Mouse (Mus musculus) liver, adult 2 months (tissue): ENCODE results near the gene Rpap3. TPM values are rescaled to one million over a fixed set of nuclear protein-coding genes. Genes with fewer than 3 reads are reported as not detected.

Experiments
- DNase-seq: peaks from one replicate; pipeline ENCODE4 v3.0.0-alpha.2; 2011; ENCODE audit warnings: low read depth, low spot score; ENCODE audit errors: extremely low read depth
- H3K27ac ChIP-seq: fragments of 200-500 bp; replicated peaks from 2 replicates; pipeline ENCODE4 v1.5.1; 2012; ENCODE audit warnings: low read depth, mild to moderate bottlenecking, control low read depth, inconsistent platforms, low read length; ENCODE audit not compliant: insufficient read depth
- H3K27me3 ChIP-seq: fragments of 200-500 bp; 2 replicates; pipeline ENCODE4 v1.6.1; 2012; ENCODE audit warnings: mild to moderate bottlenecking, moderate library complexity, low read length, inconsistent platforms; ENCODE audit not compliant: control insufficient read depth, insufficient read depth
- H3K36me3 ChIP-seq: fragments of 200-500 bp; 2 replicates; pipeline ENCODE4 v1.6.1; 2012; ENCODE audit warnings: low read length, inconsistent platforms; ENCODE audit not compliant: control insufficient read depth, insufficient read depth
- H3K4me1 ChIP-seq: fragments of 200-500 bp; 2 replicates; pipeline ENCODE4 v1.6.1; 2011; ENCODE audit warnings: low read length; ENCODE audit not compliant: control insufficient read depth, insufficient read depth
- H3K4me3 ChIP-seq: fragments of 200-500 bp; 2 replicates; pipeline ENCODE4 v1.5.1; 2011; ENCODE audit warnings: low read depth, mild to moderate bottlenecking, control low read depth, low read length, moderate library complexity; ENCODE audit not compliant: insufficient read depth
- H3K79me2 ChIP-seq: fragments of 200-500 bp; 2 replicates; pipeline ENCODE4 v1.6.1; 2012; ENCODE audit warnings: inconsistent platforms, mild to moderate bottlenecking, low read length, moderate library complexity; ENCODE audit not compliant: control insufficient read depth, insufficient read depth
- H3K9ac ChIP-seq: fragments of 200-500 bp; 2 replicates; pipeline ENCODE4 v1.6.1; 2012; ENCODE audit warnings: low read depth, mild to moderate bottlenecking, control low read depth, inconsistent platforms, low read length
- CTCF ChIP-seq: fragments of 200-500 bp; IDR thresholded peaks from 2 replicates; pipeline ENCODE4 v1.5.1; 2011; ENCODE audit warnings: low read depth, low read length, control low read depth
- POLR2A ChIP-seq: fragments of 200-500 bp; IDR thresholded peaks from 2 replicates; pipeline ENCODE4 v1.6.1; 2011; ENCODE audit warnings: low read length, control low read depth; ENCODE audit not compliant: insufficient read depth; ENCODE audit errors: extremely low read depth
- WGBS: fragments of 180-500 bp; shearing (Covaris S2); methylation state at CpG from one replicate; pipeline ENCODE4 v1.1.7; 2018; 5-methylcytosine and 5-hydroxymethylcytosine counted together
- polyA plus RNA-seq: library from polyadenylated mRNA; depleted of rRNA; stranded (reverse); fragments of >200 nt; gene quantifications from 2 replicates; pipeline ENCODE4 v1.2.3, GENCODE M21; 2012
- total RNA-seq: library from RNA; depleted of rRNA; stranded (reverse); fragments of >200 nt; gene quantifications from 2 replicates; pipeline ENCODE4 v1.2.3, GENCODE M21; 2014

Rpap3 gene
- total and polyA plus RNA-seq, 2 experiments = 2.2 to 8.7 TPM

- no peak for DNase-seq
- TF ChIP-seq CTCF = no peak
- no peak for TF ChIP-seq POLR2A
- 86% methylated on average over 6 of the region's 6 CpGs for WGBS
- no peaks in the 10 kb centered on the region; the same call in 1 of the 2 replicates for H3K4me1 ChIP-seq
- no peaks in the 10 kb centered on the region for H3K36me3 ChIP-seq
- H3K79me2 ChIP-seq = no peaks in the 10 kb centered on the region
- no peaks in the 10 kb centered on the region for H3K27me3 ChIP-seq
- no peak overlapping the region for H3K27ac ChIP-seq
- no peak overlapping the region for H3K9ac ChIP-seq
- no peak overlapping the region for H3K4me3 ChIP-seq
Measured at GRCm38 (mm10) chr15:97710906-97711305, 5.3 kb upstream of the Rpap3 start.

DNA sequence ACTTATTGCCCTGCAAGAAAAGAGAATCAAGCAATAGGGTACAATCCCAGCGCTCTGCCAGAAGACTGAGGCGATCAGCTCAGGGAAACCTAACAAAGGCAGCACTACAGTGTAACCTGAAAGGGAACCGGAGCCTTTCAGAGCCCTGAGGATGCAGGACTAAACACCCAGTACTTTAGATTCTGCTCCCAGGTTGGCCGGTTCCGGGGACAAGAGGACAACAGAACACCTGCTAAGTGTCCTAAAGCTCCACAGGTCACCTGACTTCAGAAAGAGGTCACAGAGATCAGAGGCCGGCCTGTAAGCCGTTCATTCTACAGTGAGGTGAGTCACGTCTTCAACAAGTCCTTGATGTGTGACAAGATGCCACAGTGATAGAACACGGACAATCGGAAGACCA lies 9.0 kb downstream of the Rpap3 start:
- no peak for TF ChIP-seq POLR2A
- TF ChIP-seq CTCF = no peak
- no peak for DNase-seq
- Histone ChIP-seq H3K4me1 (no peaks in the 10 kb centered on the region), H3K36me3 (peaks cover 27% of the 10 kb centered on the region; the same call in 1 of the 2 replicates), H3K27me3 (no peaks in the 10 kb centered on the region), H3K27ac (no peak overlapping the region), H3K4me3 (no peak overlapping the region), H3K9ac (no peak overlapping the region), H3K79me2 (no peaks in the 10 kb centered on the region)
- WGBS = 85% methylated on average over 10 of the region's 10 CpGs

DNA sequence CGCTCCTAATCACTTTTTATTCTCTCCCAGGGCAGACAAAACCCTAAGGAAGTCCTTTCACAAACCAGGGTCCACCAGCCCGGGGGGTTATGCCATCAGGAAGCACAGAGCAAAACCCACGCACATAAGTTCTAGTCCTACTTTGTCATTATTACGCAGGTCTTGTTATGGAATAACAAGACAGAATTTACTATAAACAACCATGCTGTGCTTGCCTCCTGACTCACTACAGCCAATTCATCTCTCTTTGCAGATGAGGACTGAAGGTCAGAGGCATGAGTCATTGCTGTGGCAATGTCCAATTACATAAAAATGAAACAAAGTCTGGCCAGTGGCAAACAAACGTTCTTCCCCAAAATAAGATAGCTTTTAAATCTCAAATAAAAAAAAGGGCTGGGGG lies 12.2 kb downstream of the Rpap3 start:
- H3K36me3 ChIP-seq = peaks cover 30% of the 10 kb centered on the region; the same call in 1 of the 2 replicates
- no peak for TF ChIP-seq POLR2A
- TF ChIP-seq CTCF = no peak
- no peak for DNase-seq
- H3K27me3 ChIP-seq = no peaks in the 10 kb centered on the region
- H3K4me1 ChIP-seq = no peaks in the 10 kb centered on the region
- no peak overlapping the region for H3K9ac ChIP-seq
- WGBS = 82% methylated on average over 5 of the region's 5 CpGs
- H3K4me3 ChIP-seq = no peak overlapping the region
- no peaks in the 10 kb centered on the region for H3K79me2 ChIP-seq
- no peak overlapping the region for H3K27ac ChIP-seq

DNA sequence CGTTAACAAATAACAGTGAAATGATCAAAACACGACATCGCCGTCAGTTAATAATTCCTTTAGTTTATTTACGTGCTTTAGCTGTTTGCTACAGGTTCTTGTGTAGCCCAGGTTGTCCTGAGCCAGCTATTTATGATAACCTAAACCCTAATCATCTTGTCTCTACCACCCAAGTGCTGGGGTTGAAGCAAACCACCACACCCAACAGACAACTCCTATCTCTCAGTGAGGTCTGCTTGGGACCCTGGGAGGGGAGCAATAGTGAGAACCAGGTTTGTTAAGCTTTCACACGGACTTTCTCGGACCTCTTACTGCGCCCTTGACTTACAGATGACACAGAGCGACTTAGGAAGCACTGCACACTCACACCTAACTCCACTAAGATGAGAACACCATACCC lies 21.5 kb downstream of the Rpap3 start:
- Histone ChIP-seq H3K27ac (no peak overlapping the region), H3K4me3 (no peak overlapping the region), H3K4me1 (peaks cover 13% of the 10 kb centered on the region), H3K36me3 (peaks cover 28% of the 10 kb centered on the region; the same call in 1 of the 2 replicates), H3K9ac (no peak overlapping the region), H3K79me2 (no peaks in the 10 kb centered on the region), H3K27me3 (no peaks in the 10 kb centered on the region)
- WGBS = 97% methylated on average over 9 of the region's 9 CpGs
- TF ChIP-seq CTCF (no peak), POLR2A (no peak)
- no peak for DNase-seq

- no peak for TF ChIP-seq CTCF
- no peak for TF ChIP-seq POLR2A
- Histone ChIP-seq H3K4me3 (no peak overlapping the region), H3K4me1 (peaks cover 13% of the 10 kb centered on the region), H3K27ac (no peak overlapping the region; the same call in 1 of the 2 replicates), H3K9ac (peak overlapping the region; percentile 16; the same call in 1 of the 2 replicates), H3K27me3 (no peaks in the 10 kb centered on the region), H3K36me3 (peaks cover 35% of the 10 kb centered on the region), H3K79me2 (no peaks in the 10 kb centered on the region)
- 30% methylated on average over 8 of the region's 8 CpGs for WGBS
- DNase-seq = peak; percentile 66
Measured at GRCm38 (mm10) chr15:97682053-97682452, 23.6 kb downstream of the Rpap3 start.

- peak; percentile 51 for DNase-seq
- Histone ChIP-seq H3K4me1 (peaks cover 13% of the 10 kb centered on the region), H3K27me3 (no peaks in the 10 kb centered on the region), H3K9ac (0 out of 2 replicates have a peak overlapping the region, but pooled peaks have one; percentile 26), H3K36me3 (peaks cover 28% of the 10 kb centered on the region), H3K79me2 (no peaks in the 10 kb centered on the region), H3K4me3 (peak overlapping the region; percentile 18), H3K27ac (peak overlapping the region; percentile 31)
- TF ChIP-seq POLR2A (no peak), CTCF (no peak)
- WGBS = 24% methylated on average over 18 of the region's 18 CpGs
Measured at GRCm38 (mm10) chr15:97679991-97680681, 25.5 kb downstream of the Rpap3 start.
